Mouse (Mus musculus) midbrain, embryonic 16.5 days (tissue): ENCODE data around the gene Pak6. TPM values are rescaled to one million over a fixed set of nuclear protein-coding genes. Genes with fewer than 3 reads are reported as not detected.
A peak's percentile ranks its signal among the peaks of the same experiment; 100 is the strongest.

Source experiments
- ATAC-seq: fragments of 200-750 bp; cut with Nextera tagmentation; 2 replicates; pipeline ENCODE4 v1.8.0; 2017; ENCODE audit warnings: moderate TSS enrichment
- H3K27ac ChIP-seq: fragments of 300-500 bp; sonication (generic); 2 replicates; pipeline ENCODE4 v1.5.1; 2014; ENCODE audit warnings: mild to moderate bottlenecking, low read length, mixed read lengths
- H3K27me3 ChIP-seq: fragments of 300-500 bp; sonication (generic); 2 replicates; pipeline ENCODE4 v1.6.1; 2014; ENCODE audit warnings: low read depth, low read length, mixed read lengths; ENCODE audit not compliant: control insufficient read depth, insufficient read depth
- H3K36me3 ChIP-seq: fragments of 300-500 bp; sonication (generic); 2 replicates; pipeline ENCODE4 v1.6.1; 2014; ENCODE audit warnings: mild to moderate bottlenecking, low read length, moderate library complexity, mixed read lengths; ENCODE audit not compliant: control insufficient read depth, insufficient read depth
- H3K4me1 ChIP-seq: fragments of 300-500 bp; sonication (generic); 2 replicates; pipeline ENCODE4 v1.6.1; 2014; ENCODE audit warnings: mild to moderate bottlenecking, low read length, mixed read lengths; ENCODE audit not compliant: control insufficient read depth, insufficient read depth
- H3K4me2 ChIP-seq: fragments of 300-500 bp; sonication (generic); 2 replicates; pipeline ENCODE4 v1.6.1; 2014; ENCODE audit warnings: mild to moderate bottlenecking, low read length, mixed read lengths
- H3K4me3 ChIP-seq: fragments of 300-500 bp; sonication (generic); 2 replicates; pipeline ENCODE4 v1.5.1; 2014; ENCODE audit warnings: low read depth, mild to moderate bottlenecking, low read length, moderate library complexity, mixed read lengths
- H3K9ac ChIP-seq: fragments of 300-500 bp; sonication (generic); 2 replicates; pipeline ENCODE4 v1.6.1; 2014; ENCODE audit warnings: low read depth, low read length, mixed read lengths
- H3K9me3 ChIP-seq: fragments of 300-500 bp; sonication (generic); replicated peaks from 2 replicates; pipeline ENCODE4 v1.6.1; 2014; ENCODE audit warnings: mild to moderate bottlenecking, low read length, mixed read lengths; ENCODE audit not compliant: control insufficient read depth, poor library complexity, severe bottlenecking
- WGBS: fragments of 180-500 bp; shearing (Covaris S2); extraction: QIAGEN DNeasy Blood & Tissue Kit; methylation state at CpG from one replicate; pipeline ENCODE4 v1.1.7; 2014; 5-methylcytosine and 5-hydroxymethylcytosine counted together
- polyA plus RNA-seq: library from polyadenylated mRNA; unstranded; fragments of >200 nt; fragmentation: Nextera tagmentation; extraction: Ambion mirVana; gene quantifications from 2 replicates; pipeline ENCODE4 v1.2.1, GENCODE M21; 2015

The Pak6 gene
- 62.7 and 65.5 TPM in 2 replicates for polyA plus RNA-seq

DNA sequence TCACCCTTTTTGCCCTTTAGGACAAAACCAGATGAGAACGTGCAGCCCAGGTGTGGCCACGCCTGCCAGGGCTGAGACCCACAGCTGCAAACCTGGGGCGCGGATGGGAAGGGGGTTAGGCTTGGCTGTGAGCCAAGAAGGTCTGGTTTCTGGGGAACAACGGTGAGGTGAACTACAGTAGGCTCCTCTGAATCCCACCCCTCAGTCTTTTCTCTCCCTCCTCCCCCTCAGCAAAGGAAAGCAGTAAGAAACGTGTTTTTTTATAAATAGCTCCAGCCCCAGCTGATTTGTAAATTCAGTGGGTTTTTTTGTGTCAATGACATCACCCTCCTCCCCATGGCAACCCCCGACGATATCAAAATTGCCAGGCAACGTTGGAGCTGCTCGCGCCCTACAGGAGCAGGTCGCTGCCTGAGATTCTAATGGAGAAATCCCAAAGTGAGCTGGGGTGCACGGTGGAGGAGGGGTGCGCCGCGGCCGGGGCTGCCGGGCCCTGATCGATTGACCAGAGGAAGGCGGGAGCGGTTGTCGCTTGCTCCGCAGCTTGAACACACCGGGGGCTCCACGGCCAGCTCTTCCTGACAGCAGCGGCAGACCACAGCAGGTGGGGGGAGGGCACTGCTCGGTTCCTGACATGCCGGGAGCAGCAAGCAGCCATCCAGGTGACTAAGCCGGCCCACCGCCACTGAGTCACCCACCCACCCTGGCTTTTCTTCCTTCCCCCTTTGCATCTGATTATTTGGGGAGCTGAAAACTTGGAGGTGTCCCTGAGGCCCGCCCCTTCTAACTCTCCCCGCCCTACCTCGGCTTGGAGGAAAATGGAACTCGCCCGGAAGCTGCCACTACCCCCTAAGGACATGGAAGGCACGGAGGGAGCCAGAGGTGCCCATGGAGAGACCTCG is at the start of gene Pak6:
Gene Pak6, plus strand, starts transcription at position 402 of the 902 bp plus-strand sequence.
- peak; percentile 71 for ATAC-seq
- Histone ChIP-seq H3K36me3 (no peaks in the 10 kb centered on the region), H3K27ac (peak within 1 kb of the TSS; percentile 81), H3K9ac (peak within 1 kb of the TSS; percentile 73), H3K9me3 (no peaks in the 10 kb centered on the region), H3K4me1 (peaks cover 45% of the 10 kb centered on the region), H3K27me3 (no peaks in the 10 kb centered on the region), H3K4me2 (peak within 1 kb of the TSS; percentile 66), H3K4me3 (peak within 1 kb of the TSS; percentile 47)
- WGBS, result 0% methylated on average over 37 of the region's 37 CpGs

DNA sequence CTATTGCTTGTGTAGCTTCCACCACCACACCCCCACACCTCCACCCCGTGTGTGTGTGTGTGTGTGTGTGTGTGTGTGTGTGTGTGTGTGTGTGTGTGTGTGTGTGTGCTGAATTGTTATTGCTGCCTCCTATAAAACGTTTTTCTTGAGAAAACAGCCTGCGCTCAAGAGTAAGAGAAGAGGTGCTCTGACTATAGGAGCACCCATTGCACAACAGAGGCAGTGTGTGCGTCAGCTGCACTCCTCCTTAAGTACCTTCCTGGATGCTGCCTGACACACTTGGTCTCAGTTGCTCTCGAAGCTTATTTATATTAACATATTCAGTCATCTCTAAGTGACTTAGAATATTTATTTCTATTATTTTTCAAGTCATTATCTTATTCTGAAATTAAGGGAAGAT is 45.1 kb upstream of the Pak6 start:
- Histone ChIP-seq H3K27ac (no peak overlapping the region), H3K4me2 (no peak overlapping the region), H3K36me3 (0 out of 2 replicates have a peak, but pooled peaks cover 2% of the 10 kb centered on the region), H3K9me3 (no peaks in the 10 kb centered on the region), H3K4me3 (no peak overlapping the region), H3K4me1 (no peaks in the 10 kb centered on the region), H3K9ac (no peak overlapping the region), H3K27me3 (no peaks in the 10 kb centered on the region)
- WGBS, result 93% methylated on average over 5 of the region's 5 CpGs
- no peak for ATAC-seq

DNA sequence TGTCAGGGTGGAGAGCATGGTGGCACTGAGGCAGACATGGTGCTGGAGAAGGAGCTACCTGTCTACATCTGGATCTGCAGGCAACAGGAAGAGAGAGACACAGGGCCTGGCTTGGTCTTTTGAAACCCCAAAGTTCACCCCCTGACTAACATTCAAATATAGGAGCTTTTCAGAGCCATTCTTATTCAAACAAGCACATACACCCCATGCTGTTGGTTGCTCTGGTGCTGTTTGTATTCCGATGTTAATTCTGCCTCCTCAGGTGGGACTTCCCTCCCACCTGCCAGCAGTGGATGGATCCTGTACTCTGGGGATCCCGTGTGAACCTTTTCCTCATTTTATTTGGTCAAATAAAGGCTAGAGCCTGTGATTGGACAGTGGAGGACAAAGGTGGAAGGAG is 43.0 kb upstream of the Pak6 start:
- H3K9ac ChIP-seq, result no peak overlapping the region
- H3K4me1 ChIP-seq, result no peaks in the 10 kb centered on the region
- H3K36me3 ChIP-seq, result no peaks in the 10 kb centered on the region
- ATAC-seq, result no peak
- 82% methylated on average over 2 of the region's 2 CpGs for WGBS
- H3K27ac ChIP-seq, result no peak overlapping the region
- no peak overlapping the region for H3K4me2 ChIP-seq
- H3K27me3 ChIP-seq, result no peaks in the 10 kb centered on the region
- H3K9me3 ChIP-seq, result no peaks in the 10 kb centered on the region
- no peak overlapping the region for H3K4me3 ChIP-seq

DNA sequence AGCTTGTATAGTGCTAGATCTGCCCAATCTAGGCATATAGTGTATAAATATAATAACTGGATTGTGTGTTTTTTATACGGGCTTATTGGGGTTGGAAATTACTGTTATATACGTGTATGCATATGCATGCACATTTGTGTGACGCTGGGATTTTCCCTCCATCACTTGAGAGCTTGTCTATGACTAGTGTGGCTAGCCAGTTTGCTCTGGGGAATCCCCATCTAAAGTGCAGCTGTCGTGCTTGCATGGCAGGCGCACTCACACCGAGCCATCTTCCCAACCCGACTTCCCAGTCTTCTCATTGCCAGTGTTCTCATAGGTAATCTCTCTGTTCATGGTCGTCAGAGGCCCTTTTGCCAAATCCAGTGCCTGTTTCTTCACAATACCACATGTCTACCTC is 42.5 kb upstream of the Pak6 start:
- ATAC-seq, result no peak
- H3K27ac ChIP-seq, result no peak overlapping the region
- no peak overlapping the region for H3K4me2 ChIP-seq
- H3K4me1 ChIP-seq, result no peaks in the 10 kb centered on the region
- no peaks in the 10 kb centered on the region for H3K27me3 ChIP-seq
- no peaks in the 10 kb centered on the region for H3K36me3 ChIP-seq
- H3K9me3 ChIP-seq, result no peaks in the 10 kb centered on the region
- no peak overlapping the region for H3K4me3 ChIP-seq
- 87% methylated on average over 8 of the region's 8 CpGs for WGBS
- no peak overlapping the region for H3K9ac ChIP-seq

- Histone ChIP-seq H3K9me3 (no peaks in the 10 kb centered on the region), H3K4me3 (no peak overlapping the region), H3K4me1 (no peaks in the 10 kb centered on the region), H3K27ac (no peak overlapping the region), H3K4me2 (no peak overlapping the region), H3K27me3 (no peaks in the 10 kb centered on the region), H3K36me3 (no peaks in the 10 kb centered on the region; the same call in 1 of the 2 replicates), H3K9ac (no peak overlapping the region)
- no peak for ATAC-seq
- WGBS, result 95% methylated on average over 6 of the region's 6 CpGs
These were observed 33.8 kb upstream of the Pak6 start for GRCm38 (mm10) chr2:118629276-118629675.

DNA sequence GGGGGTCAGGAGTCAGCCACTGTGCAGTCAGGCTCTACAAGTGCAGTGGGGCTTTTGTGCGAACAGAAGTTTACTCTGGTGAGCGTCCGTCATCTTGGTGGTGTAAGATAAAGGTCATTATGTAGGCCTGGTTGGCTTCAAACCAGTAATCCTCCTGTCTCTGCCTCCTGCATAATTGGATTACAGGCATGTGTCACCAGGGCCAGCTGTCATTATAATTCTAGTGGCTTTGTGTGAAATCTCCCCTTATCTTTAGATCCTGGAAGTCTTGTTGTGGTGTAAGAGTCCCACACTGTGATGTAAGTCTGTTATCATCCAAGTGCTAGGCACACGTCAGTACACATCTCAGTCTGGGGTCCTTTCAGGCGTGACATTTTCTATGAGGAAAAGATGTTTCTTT is 29.7 kb upstream of the Pak6 start:
- Histone ChIP-seq H3K36me3 (no peaks in the 10 kb centered on the region; the same call in 1 of the 2 replicates), H3K4me3 (no peak overlapping the region), H3K4me1 (no peaks in the 10 kb centered on the region; the same call in 1 of the 2 replicates), H3K9me3 (no peaks in the 10 kb centered on the region), H3K27ac (no peak overlapping the region), H3K4me2 (no peak overlapping the region), H3K9ac (no peak overlapping the region), H3K27me3 (no peaks in the 10 kb centered on the region)
- no peak for ATAC-seq
- WGBS, result 34% methylated on average over 5 of the region's 5 CpGs

- Histone ChIP-seq H3K4me2 (no peak overlapping the region), H3K9ac (no peak overlapping the region), H3K36me3 (no peaks in the 10 kb centered on the region; the same call in 1 of the 2 replicates), H3K9me3 (no peaks in the 10 kb centered on the region), H3K27me3 (no peaks in the 10 kb centered on the region), H3K4me1 (no peaks in the 10 kb centered on the region; the same call in 1 of the 2 replicates), H3K4me3 (no peak overlapping the region), H3K27ac (no peak overlapping the region)
- 70% methylated on average over 5 of the region's 5 CpGs for WGBS
- no peak for ATAC-seq
These were observed 25.8 kb upstream of the Pak6 start for GRCm38 (mm10) chr2:118637258-118637657.

GRCm38 (mm10) chr2:118637888-118638526 is 25.1 kb upstream of the Pak6 start:
- Histone ChIP-seq H3K9ac (peak overlapping the region; percentile 25; the same call in 1 of the 2 replicates), H3K27me3 (no peaks in the 10 kb centered on the region), H3K4me2 (peak overlapping the region; percentile 35; the same call in 1 of the 2 replicates), H3K4me1 (no peaks in the 10 kb centered on the region; the same call in 1 of the 2 replicates), H3K36me3 (no peaks in the 10 kb centered on the region), H3K27ac (no peak overlapping the region), H3K4me3 (no peak overlapping the region), H3K9me3 (no peaks in the 10 kb centered on the region)
- ATAC-seq, result peak; percentile 88
- WGBS, result 41% methylated on average over 8 of the region's 8 CpGs

DNA sequence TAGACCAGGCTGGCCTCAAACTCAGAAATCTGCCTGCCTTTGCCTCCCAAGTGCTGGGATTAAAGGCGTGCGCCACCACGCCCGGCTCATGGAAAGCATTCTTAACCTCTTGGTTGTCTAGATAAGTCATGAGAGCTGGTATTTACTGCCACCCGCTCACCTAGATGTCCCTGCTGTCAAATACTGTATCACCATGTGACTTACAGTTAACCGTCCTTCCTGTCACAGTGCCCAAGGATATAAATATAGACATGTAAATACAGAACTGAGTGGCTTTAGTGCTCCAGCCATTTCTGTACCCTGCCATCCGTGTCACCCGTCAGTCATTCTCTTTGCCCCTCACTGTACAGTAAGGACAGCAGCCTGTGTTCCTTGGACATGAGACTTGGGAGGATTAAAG is 24.4 kb upstream of the Pak6 start:
- ATAC-seq, result peak; percentile 29; the same call in 1 of the 2 replicates
- 95% methylated on average over 8 of the region's 8 CpGs for WGBS
- no peak overlapping the region for H3K27ac ChIP-seq
- H3K9ac ChIP-seq, result no peak overlapping the region
- no peaks in the 10 kb centered on the region for H3K36me3 ChIP-seq
- H3K4me1 ChIP-seq, result no peaks in the 10 kb centered on the region; the same call in 1 of the 2 replicates
- no peak overlapping the region for H3K4me3 ChIP-seq
- H3K9me3 ChIP-seq, result no peaks in the 10 kb centered on the region
- no peaks in the 10 kb centered on the region for H3K27me3 ChIP-seq
- no peak overlapping the region for H3K4me2 ChIP-seq
